Mouse (Mus musculus): ENCODE results near the gene Atp8b5.

The Atp8b5 gene

DNA sequence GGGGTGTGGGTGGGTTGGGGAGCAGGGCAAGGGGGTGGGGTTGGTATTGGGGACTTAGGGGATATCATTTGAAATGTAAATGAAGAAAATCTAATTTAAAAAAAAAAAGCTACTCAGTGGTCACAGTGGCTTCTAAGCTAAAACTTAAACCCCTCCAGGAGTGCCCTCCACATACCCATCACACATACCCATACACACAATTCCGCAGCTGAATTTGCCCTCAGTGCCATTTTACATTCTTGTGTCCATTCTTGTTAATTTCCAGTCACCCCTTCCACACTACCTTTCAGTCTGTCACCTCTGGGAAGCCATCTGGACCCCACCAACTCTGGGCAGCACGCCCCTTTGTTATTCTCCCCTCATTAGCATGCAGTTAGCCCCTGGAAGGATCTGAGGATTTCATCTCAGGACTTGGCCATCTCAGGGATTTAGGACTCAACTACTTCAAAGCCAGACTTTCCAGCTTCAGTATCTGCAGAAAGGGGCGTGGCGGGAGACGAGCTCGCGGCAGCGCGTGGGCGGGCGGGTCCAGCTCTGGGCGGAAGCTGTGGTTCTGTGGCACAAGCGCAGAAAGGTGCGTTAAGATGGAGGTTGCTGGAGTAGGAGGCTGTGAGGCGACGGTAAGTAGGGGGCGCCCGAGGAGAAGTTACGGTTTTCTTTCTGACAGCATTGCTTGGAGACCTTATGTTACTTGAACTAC lies at the start of gene Atp8b5:
Atp8b5 (plus strand) TSS at position 537 of the 700 bp plus-strand sequence.
- DNase-seq (ENCODE audit: low spot score): peak; percentile 23

DNA sequence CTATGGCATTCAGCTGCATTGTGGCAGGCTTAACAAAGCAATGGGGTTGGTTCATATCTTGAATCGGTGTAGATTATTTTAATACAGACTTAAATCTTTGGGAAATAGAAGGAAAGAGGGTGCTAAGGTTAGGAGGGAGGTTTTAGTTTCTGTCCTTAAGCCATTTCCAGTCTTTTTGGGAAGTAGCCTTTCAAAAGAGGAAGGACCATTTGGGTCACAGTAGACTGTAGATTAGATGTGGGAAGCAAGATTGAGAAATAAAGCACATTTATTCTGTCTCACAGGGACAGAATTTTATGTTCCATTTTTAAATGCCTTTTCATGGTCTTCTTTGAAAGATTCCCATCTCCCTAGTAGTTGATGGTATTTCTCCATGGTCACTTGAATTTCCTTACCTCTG lies 49.0 kb upstream of the Atp8b5 start:
- DNase-seq (ENCODE audit: low spot score): no peak

DNA sequence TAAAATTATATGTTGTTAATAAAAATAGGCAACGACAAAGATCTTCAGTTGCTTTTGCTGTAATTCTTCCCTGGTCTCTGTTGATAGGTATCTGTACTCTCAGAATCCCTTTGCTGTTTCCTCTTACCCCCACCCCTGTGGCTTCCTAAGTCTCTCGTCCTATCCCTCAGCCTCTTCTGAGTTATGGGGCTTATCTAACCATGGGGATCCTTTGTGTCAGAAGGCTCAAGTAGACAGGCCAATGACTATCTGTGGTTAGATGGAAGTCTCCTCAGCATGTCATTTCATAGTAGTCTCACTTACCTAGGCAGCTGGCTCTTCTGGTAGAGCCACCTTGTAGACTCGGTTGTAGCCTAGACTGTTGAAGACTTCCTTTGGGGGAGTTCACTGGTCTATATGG lies 35.1 kb upstream of the Atp8b5 start:
- no peak for DNase-seq (ENCODE audit: low spot score)

DNA sequence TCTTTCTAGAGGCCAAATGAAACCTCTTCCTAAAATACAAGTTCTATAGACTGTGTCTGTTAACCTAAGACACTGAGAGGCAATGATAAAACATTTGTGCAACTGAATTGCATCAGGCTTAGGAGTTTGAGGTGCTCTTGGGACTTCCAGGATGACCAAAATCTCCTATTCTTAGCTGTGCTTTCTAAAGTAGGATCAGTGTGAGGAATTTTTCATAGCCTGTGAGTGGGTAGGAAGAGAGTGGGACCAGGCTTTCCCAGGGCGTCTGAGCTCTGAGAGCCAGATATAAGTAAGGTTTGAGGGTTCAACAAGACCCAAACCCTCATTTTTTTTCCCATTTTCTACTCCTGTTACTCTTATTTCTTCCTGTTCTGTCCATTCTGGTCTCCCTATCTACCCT lies 34.0 kb upstream of the Atp8b5 start:
- no peak for DNase-seq (ENCODE audit: low spot score)

DNA sequence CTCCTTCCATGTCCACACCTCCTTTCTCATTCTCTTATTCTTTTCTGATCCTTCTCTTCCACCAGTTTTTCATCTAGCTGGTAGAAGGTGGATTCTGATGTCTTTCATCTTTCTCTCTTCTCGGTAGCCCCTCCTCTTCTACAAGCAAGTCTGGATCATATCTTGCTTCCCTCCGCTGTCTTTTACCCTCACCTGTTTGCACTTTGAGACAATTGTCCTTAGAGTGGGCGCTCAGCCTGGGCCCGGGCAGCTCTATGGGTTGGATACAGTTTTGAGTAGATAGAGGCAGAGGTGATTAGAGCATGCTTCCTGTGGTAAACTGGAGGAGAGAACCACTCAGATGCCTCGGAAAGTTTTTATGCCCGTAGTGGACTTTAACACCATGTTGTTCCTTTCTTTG lies 33.5 kb upstream of the Atp8b5 start:
- no peak for DNase-seq (ENCODE audit: low spot score)

DNA sequence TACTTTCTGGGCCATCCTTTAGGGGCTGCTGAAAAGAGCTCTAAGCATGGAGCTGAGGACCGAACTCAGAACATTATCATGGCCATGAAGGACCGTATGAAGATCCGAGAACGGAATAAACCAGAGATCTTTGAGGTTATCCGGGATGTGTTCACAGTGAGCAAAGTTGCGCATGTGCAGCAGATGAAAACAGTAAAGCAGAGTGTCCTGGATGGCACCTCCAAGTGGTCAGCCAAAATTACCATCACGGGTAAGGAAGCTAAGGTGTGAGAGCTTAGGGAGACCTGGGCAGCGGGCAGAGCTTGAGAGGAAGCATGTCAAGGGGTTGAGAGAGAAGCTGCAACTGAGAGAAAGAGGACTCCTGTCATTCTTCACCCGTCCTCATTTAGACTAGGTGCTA lies 30.1 kb upstream of the Atp8b5 start:
- DNase-seq (ENCODE audit: low spot score): no peak

DNA sequence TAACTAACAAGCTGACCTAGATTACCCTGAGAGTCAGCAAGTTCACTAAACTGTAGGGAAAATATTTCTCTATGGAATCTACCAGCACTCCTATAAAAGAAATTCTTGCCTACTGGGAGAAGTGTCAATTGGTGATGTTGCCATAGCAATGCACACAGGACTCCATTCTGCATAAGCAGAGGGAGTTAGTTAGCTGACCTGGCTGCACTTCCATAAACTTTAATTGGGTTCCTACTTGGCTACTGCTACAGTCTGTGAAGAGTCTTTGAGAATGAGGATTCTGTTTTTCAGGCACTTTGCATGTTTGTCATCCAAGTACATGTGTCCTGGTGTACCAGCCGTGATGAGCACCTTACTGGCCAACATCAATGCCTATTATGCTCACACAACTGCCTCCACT lies 26.2 kb upstream of the Atp8b5 start:
- DNase-seq (ENCODE audit: low spot score): no peak

DNA sequence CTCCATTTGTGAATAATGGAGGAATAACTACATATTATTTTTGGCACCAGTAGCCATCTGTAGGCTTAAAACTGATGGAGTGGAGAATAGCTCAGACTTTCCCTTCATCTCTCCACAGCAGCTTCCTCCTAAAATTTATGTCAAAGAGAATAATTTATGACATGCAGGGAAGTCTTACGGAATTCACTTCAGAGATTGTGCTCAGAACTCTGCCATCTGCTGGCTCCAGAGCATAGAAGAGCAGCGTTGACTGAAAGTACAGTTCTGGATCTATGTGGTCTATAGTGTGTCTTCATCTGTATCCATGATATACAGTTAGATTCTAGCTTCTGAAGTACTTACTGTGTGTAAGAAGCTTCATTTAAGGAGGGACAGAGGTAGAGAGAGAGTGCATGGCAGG lies 22.9 kb upstream of the Atp8b5 start:
- no peak for DNase-seq (ENCODE audit: low spot score)

DNA sequence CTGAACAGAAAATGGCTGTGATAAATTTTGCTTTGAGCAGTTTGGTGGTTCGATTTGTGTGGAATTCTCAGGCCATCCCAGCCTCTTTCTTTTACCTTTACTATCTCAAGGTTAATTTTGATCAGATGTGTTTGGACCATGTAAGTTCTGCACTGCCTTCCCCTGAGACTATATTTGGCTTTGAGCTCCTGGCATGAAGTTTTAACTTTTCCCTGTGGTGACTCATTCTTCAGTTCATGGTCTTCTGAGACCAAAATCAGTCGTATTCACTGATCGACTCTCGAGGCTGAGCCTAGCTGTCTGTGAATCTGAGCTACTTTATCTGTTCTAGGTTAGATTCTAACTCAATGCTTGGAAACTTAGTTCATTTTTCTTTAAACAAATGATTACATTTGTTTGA lies 21.2 kb upstream of the Atp8b5 start:
- no peak for DNase-seq (ENCODE audit: low spot score)

DNA sequence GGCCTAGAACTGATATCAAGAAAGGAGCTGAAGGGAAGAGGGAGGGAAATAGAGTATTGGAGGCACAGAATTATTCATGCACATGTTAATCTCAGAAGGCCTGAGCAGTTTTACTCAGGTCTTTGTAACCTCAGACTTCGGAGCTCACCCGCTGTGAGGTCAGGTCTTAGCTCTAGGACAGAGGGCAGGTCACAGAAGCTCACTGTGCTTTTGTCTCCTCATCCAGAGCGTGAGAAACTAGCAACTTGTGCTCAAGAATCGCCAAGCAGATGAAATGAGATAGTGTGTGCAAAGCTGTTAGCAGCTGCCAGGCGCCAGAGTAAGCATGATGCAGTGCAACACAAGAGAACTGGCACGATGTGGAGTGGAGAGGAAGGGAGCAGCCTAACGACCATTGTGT lies 18.9 kb upstream of the Atp8b5 start:
- DNase-seq (ENCODE audit: low spot score): no peak

DNA sequence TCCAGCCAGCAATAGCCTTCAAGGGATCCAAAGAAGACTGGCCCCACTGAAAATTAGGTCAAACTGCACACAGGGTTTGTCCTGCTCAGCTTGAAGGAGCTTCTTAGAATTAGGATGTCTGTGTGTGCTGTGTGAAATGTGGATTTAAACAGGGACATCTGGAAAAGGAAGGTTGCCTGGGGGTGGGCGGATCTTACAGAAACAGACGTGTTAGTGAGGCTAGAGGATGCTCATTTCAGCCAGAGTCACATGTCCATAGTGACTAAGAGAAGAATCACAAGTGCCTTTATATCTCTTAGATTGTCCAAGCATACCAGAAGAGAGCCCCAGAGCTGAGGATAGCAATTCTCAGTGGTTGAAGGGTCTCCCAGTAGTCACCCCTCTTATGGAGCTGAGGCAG lies 18.1 kb upstream of the Atp8b5 start:
- no peak for DNase-seq (ENCODE audit: low spot score)

DNA sequence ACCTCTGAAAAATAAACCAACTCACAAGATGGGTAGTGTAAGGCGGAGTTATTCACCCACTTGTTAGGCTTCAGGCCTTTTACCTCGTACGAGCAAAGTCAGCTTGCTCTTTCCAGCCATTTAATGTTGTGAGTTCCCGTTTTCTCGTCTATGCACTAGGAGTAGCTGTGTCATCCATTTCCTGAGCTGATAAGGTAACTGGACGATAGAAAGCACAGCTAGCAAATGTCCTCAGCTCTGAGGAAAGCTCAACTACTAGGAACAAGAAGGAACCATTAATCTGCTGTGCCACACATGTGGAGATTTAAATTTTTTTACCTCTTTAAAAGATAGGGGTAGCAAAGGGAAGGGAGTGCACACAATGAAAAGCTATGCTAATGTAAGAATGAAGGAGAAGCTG lies 15.7 kb upstream of the Atp8b5 start:
- no peak for DNase-seq (ENCODE audit: low spot score)

DNA sequence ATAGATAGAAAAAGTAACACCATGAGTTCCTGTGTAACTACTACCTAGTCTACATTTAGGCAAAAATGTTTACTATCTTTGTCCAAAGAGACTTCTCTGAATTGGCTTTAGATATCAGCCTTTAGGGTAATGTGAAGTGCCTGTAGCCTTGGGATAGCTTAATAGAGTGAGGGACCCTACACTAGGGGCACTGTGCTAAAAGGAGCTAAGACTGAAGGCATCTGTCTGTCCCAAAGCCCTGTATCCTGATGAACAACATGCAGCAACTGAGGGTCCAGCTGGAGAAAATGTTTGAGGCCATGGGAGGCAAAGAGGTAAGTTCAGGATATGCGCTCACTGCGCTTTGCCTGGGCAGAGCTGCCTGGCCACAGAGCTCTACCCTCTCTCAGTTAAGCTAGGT lies 9.9 kb upstream of the Atp8b5 start:
- no peak for DNase-seq (ENCODE audit: low spot score)

DNA sequence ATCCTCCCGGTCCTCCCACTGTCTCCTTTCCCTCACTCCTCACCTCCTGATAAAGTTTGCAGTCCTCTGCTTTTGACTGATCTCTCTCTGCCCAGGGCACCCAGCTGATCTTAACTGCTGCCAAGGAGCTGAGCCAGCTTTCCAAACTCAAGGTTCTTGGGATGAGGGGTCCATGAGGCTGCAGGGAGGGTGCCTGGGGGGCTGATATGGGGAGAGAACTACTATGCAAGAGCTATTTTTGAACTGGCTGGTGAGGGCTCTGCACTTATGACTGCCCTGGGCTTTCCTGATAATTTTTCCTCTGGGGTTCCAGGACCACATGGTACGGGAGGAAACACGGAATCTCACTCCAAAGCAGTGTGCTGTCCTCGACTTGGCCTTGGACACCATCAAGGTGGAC lies 8.4 kb upstream of the Atp8b5 start:
- no peak for DNase-seq (ENCODE audit: low spot score)

DNA sequence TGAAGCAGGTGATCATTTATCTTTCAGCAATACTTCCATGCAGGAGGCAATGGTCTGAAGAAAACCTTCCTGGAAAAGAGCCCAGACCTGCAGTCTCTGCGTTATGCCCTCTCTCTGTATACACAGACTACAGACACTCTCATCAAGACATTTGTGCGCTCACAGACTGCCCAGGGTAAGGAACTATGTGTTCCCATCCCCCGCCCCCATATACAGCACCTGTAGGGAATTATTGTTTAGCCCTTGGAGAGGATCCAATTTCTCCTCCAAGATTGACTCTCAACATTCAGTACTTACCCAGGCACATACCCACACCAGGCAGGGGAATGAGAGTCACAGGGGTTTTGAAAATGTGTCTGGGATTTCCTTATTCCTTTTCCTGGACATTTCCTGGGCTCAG lies 7.5 kb upstream of the Atp8b5 start:
- DNase-seq (ENCODE audit: low spot score): no peak

DNA sequence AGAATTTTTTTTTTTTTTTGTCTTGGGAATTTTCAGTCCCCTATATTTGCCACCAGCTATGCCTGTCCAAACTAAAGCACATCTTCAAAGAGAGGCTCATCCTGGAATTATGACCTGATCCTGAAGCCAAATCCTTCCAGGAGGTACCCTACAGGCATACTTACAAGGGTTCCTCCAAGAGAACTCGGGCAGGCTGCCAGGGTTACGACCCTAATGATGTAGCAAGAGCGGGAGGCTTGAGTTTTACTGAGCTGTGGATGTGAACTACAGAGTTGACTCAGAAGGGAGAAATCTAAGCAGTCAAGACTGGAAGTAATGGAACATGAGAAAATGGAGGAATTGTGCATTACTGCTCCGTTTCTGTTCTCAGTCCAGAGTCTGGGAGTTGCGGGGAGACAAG lies 6.9 kb upstream of the Atp8b5 start:
- no peak for DNase-seq (ENCODE audit: low spot score)

DNA sequence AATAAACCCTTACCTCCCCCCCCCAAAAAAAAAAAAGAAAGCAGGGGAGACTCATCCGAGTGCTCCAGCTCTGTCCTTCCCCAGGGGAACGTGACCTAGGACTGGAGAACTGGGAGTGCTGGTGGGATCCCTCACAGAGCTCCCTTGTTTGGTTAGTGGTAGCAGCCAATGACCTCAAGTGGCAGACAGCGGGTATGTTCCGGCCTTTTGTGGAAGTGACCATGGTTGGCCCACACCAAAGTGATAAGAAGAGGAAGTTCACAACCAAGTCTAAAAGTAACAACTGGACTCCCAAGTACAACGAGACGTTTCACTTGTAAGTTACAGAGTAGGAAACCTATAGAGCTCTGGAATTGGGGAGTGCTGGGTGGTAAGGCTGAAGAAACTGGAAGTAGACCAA lies 4.1 kb upstream of the Atp8b5 start:
- no peak for DNase-seq (ENCODE audit: low spot score)

DNA sequence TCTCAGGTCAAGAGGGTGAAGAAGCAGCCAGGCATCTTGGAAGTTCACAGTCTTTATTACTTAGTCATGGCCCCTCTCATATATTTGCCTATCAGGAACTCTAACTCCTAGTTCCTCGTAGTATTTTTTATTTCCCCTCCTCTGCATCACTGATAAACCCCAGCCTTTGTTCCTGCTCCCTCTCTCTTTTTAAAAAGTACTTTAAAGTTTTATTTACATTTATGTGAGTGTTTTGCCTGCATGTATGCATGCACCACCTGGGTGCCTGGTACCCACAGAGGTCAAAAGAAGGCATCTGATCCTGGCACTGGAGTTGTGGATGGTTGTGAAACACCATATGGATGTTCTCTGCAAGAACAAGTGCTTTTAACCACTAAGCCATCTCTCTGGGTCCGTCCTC lies 813 bp upstream of the Atp8b5 start:
- no peak for DNase-seq (ENCODE audit: low spot score)

DNA sequence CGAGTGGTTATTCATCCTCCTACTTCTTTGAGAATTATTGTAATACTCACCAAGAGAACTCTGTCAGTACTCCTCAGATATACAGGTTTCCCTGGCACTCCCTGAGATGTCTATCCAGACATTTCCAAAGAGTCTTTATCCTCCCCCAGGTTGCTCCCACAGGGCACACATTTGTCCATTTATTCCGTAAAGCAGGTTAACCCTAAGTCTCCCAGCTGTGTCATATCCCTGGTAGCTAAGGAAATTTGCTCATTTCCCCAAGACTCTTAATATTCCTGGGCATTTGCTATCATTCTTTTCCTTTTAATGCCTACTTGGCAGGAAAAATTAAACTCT lies 332 bp downstream of the Atp8b5 start:
- DNase-seq (ENCODE audit: low spot score): no peak

DNA sequence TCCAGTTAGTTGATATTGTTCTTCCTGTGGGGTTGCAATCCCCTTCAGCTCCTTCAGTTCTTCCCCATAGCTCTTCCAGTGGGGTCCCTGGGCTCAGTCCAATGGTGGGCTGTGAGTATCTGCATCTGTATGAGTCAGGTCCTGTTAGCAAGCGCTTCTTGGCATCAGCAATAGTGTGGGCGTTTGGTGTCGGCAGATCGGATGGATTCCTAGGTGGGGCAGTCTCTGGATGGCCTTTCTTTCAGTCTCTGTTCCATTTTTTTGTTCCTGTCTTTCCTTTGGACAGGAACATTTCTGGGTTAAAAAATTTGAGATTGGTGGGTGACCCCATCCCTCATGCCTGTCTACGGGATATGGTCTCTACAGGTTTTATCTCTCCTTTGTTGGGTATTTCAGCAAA lies 18.5 kb downstream of the Atp8b5 start:
- no peak for DNase-seq (ENCODE audit: low spot score)

DNA sequence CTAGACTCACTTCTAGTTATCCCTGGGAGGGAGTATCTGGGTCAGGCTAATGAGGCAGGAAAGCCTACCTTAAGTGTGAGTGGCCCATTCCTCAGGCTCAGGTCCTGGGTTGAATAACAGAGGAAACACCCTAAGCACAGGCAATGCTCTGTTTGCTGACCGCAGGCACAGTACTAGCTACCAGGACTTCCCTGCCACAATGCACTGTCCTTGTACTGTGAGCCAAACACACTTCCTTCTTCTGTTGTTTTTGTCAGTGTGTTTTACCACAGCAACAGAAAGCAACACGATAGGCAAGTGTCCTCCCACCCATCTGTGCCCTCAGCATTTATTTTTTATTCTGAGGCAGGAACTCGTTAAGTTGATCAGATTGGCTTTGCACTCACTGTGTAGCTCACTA lies 20.3 kb downstream of the Atp8b5 start:
- no peak for DNase-seq (ENCODE audit: low spot score)

DNA sequence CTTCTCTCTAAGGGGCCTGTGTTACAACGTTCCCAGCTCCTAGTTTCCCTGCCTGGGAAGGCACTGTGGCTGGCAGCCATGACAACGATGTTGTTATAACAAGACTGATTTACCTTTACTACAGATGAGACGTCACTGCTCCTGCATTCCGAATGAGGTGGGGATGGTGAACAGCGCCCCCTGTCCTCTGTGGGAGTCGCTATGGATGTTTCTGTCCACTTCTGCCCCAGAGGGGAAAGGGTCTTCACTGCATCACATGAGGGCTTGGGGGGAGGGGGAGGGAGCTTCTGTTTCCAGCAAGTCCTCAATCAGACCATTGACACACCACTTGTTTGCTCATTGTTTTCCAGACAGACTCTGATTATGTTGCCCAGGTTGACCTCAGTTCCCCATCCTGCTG lies 27.0 kb downstream of the Atp8b5 start:
- DNase-seq (ENCODE audit: low spot score): no peak

DNA sequence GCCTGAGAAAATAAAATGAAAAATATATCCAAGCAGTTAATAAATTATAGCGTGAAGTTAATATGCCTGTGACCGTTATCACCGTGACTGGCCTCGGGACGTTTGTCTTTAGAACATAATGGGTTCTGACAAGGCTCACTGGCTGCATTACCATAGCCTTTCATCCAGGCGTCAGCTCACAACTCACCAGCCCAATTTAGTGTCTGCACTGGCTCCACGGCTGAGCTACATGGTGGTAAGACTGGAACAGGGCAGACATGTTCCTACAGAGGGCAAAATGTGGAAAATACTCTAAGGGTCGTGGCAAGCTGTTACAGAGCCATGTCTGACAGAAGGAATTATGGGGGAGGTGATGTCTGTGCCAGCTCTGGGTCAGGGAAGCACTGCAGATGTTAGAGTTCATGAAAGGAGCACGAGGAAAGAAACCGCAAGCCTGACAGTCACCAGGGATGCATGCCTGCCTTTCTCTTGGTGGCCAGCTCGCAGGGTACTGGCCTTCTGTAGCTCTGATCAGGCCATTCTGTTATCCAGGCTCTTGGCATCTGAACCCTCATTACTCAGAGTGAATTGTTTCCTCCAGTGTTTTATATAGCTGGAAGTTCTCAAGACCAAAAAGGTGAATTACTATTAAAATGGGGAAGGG lies 42.9 kb downstream of the Atp8b5 start:
- no peak for DNase-seq (ENCODE audit: low spot score)

DNA sequence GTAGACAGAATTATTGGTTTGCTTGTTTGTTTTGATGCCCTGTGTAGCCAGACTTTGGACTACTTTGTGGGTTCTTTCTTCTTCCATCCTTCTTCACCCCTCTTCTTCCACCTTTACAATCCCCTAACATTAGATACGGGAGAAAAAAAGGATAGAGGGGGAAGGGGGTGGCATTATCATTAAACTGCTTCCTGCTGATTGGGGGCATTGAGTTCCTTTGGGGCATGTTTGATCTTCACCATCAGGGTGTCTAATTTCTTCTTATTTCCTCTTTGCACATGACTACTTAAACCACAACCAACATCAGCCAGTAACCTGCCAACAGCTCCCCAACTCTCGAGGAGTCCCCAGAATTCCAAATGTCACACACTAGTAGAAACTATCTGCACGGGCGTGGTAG lies 54.6 kb downstream of the Atp8b5 start:
- no peak for DNase-seq (ENCODE audit: low spot score)
